Mouse (Mus musculus) olfactory bulb, adult 2 months (tissue): ENCODE data around the gene Ifitm6.

Experiments used
- CTCF ChIP-seq: fragments of 200-500 bp; IDR thresholded peaks from 2 replicates; pipeline ENCODE4 v1.5.1; 2012; ENCODE audit warnings: low read depth, mild to moderate bottlenecking, low read length, moderate library complexity; ENCODE audit not compliant: insufficient read depth
- POLR2A ChIP-seq: fragments of 200-500 bp; IDR thresholded peaks from 2 replicates; pipeline ENCODE4 v1.6.1; 2012; ENCODE audit warnings: mild to moderate bottlenecking, low read depth, low read length, moderate library complexity; ENCODE audit not compliant: insufficient read depth

GRCm38 (mm10) chr7:141024865-141025838, 7.4 kb upstream of the Ifitm6 start:
- TF ChIP-seq POLR2A (no peak), CTCF (no peak)
